Mouse (Mus musculus) megakaryocyte, embryonic 14.5 days (primary cell): Measurements from ENCODE around the gene Arhgef26. TPM values are rescaled to one million over a fixed set of nuclear protein-coding genes. Genes with fewer than 3 reads are reported as not detected.

Experiments
- H3K27me3 ChIP-seq: replicated peaks from 2 replicates; pipeline ENCODE3; 2012; ENCODE audit warnings: inconsistent platforms
- H3K36me3 ChIP-seq: replicated peaks from 2 replicates; pipeline ENCODE3; 2012; ENCODE audit warnings: low read length, inconsistent platforms, mixed read lengths
- H3K4me1 ChIP-seq: 2 replicates; pipeline ENCODE4 v1.6.1; 2012; ENCODE audit warnings: inconsistent platforms
- H3K4me3 ChIP-seq: replicated peaks from 2 replicates; pipeline ENCODE3; 2012; ENCODE audit warnings: moderate library complexity, mild to moderate bottlenecking, inconsistent platforms
- H3K9me3 ChIP-seq: 2 replicates; pipeline ENCODE4 v1.6.1; 2012; ENCODE audit warnings: inconsistent platforms
- FLI1 ChIP-seq: IDR thresholded peaks from 2 replicates; pipeline ENCODE4 v1.6.1; 2012; ENCODE audit warnings: low read length, inconsistent platforms, mixed read lengths
- GATA1 ChIP-seq: IDR thresholded peaks from 3 replicates; pipeline ENCODE4 v1.6.1; 2012; ENCODE audit warnings: mixed read lengths, low read length, inconsistent platforms, borderline replicate concordance
- polyA plus RNA-seq: library from polyadenylated mRNA; stranded (reverse); fragments of >175 nt; gene quantifications from 2 replicates; pipeline ENCODE4 v1.2.3, GENCODE M21; 2012; ENCODE audit warnings: low replicate concordance; ENCODE audit not compliant: insufficient read depth

Arhgef26 gene
- polyA plus RNA-seq, 1 experiment, result not detected

DNA sequence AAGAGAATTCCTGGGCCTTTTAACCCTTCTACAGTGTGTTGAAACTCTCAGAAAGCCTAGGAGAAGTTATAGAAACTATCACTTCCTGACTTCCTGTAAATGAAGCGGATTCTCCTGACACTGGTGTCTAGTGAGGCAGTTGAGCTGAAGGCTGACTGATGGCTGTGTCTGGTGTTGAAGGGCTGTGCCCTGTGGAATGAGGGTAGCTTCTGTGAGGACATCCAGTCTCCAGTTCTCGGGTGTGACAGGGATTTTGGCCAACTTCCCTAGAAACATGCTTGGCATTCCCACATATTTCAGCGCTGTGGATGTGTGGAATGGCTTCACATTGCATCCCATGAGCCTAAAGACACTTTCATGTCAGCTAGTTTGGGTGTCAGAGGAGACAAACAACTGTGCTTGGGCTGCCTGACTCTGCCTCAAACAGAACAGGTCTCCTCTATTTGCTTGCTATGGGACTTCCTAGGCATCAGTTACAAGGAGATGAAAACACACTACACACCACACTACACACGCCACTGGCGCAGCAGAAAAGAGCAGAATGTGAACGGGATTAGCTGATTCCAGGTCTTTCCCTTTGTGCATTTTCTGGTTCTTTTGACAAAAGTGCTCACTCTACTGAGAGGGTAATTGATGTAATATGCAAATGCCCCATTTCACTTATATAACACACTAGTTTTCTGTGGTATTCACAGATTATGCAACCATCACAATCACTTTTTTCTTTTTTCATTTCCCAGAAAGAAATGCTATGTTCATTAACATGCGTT, 66.5 kb downstream of the Arhgef26 start:
- Histone ChIP-seq H3K9me3 (peaks cover 6% of the 10 kb centered on the region; the same call in 1 of the 2 replicates), H3K4me1 (no peaks in the 10 kb centered on the region), H3K27me3 (no peaks in the 10 kb centered on the region), H3K4me3 (no peak overlapping the region), H3K36me3 (no peaks in the 10 kb centered on the region)
- TF ChIP-seq GATA1 (no peak), FLI1 (no peak)

DNA sequence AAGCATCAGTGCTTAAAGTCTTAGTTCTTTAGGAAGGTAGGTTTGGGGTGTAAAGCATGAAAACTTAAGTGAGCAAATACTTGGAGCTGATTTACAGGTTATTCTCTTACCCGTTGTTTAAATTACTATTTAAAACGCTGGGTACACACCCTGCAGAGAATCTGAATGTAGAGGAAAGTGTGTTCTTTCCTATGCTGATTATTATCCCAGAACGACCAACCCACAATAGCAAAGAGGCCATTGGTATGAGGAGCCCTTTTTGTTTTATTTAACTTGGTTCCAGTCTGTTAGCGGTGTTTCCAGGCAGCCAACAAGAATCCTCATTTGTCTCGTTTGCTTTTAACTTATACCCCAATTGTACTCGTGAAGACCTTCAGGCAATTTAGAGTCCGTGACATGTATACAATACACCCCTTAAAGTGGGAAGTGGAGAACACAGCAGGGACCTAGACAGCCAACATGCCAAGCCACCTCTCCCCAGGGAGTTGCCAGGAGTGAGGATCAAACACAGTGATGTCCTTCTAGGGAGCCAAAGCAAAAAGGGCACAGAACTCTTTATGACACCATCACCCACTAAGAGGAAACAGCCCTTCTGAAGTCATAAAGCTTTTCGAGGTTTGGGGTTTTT, 71.5 kb downstream of the Arhgef26 start:
- no peak for TF ChIP-seq GATA1
- peaks cover 6% of the 10 kb centered on the region; the same call in 1 of the 2 replicates for H3K9me3 ChIP-seq
- H3K4me3 ChIP-seq, result no peak overlapping the region
- H3K36me3 ChIP-seq, result no peaks in the 10 kb centered on the region
- H3K4me1 ChIP-seq, result no peaks in the 10 kb centered on the region
- H3K27me3 ChIP-seq, result no peaks in the 10 kb centered on the region

DNA sequence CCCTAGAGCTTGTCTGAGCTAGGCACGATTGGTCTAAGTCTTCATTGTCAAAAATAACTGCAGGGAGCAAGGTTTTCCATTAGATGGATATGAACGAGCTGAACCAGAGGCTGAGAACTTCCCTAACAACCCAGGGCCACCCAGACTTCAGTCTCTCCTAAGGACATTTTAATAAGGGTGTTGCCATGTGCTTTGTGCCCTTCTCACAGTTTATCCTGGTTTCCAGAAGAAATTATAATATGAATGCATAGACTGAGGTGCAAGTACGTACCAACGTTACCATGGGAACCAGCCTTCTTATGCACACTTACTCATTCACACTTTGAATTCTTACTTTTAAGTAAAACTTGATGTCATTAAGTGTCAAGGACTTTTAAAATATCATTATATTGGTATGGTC, 72.3 kb downstream of the Arhgef26 start:
- Histone ChIP-seq H3K9me3 (peaks cover 6% of the 10 kb centered on the region; the same call in 1 of the 2 replicates), H3K4me1 (no peaks in the 10 kb centered on the region), H3K27me3 (no peaks in the 10 kb centered on the region), H3K36me3 (no peaks in the 10 kb centered on the region), H3K4me3 (no peak overlapping the region)
- TF ChIP-seq FLI1 (no peak), GATA1 (no peak)

DNA sequence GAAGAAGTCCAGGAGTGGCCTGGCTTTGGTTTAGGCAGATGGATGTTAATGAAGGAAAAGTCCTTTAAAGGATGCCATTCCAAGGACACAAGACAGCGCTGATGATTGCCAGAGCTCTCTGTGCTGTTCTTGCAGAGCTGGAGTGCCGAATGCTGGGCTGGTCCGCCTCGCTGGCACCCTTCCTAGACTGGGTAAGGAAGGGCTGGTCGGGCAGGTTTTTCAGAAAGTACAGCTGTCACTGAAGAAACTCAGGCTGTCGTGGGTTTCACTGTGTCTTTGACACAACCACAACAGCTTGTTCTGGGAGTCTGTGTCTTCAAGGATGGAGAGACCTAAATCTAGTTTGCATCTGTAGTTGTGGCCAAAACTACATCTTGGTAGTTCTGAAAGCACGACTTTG, 74.6 kb downstream of the Arhgef26 start:
- Histone ChIP-seq H3K27me3 (no peaks in the 10 kb centered on the region), H3K9me3 (peaks cover 11% of the 10 kb centered on the region), H3K4me3 (no peak overlapping the region), H3K4me1 (no peaks in the 10 kb centered on the region), H3K36me3 (no peaks in the 10 kb centered on the region)
- TF ChIP-seq FLI1, result no peak
- no peak for TF ChIP-seq GATA1

DNA sequence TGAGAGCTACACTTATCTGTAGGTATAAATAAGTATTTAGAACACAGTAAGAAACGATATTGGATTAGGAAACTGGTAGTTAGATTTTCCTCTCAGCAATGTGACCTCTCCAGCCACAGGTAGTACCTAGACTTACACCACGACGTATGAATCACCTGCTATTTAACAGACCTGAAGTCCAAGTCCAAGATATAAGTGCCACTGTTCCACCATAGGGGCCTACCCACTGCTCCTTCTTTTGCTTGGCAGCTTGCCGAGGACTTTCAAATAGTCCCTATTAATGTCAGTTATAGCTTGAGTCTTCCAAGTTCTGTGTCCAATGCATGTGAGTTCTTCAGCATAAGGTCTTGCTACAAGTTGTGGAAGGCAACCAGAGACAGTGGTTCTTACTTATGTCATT, 76.8 kb downstream of the Arhgef26 start:
- no peak overlapping the region for H3K4me3 ChIP-seq
- H3K4me1 ChIP-seq, result no peaks in the 10 kb centered on the region
- no peak for TF ChIP-seq FLI1
- TF ChIP-seq GATA1, result no peak
- peaks cover 8% of the 10 kb centered on the region for H3K9me3 ChIP-seq
- H3K27me3 ChIP-seq, result no peaks in the 10 kb centered on the region
- H3K36me3 ChIP-seq, result no peaks in the 10 kb centered on the region

DNA sequence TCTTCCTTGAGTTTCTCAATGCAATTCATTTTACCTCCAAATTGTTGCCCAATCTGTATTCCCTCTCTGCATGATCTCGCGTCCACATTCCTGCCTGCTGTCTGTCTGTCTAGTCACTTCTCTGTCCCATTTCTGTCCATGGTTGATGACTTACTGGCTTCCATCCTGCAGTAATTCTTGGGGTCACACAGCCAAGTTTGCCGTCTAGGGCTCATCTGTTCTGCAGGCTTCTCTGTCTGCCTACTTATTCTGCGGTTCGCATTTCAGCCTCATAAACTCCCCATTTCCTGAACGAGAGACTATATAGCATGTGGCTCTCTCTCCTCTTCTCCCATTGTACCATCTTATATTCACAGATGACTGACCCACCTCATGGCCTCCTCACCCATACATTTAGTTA, 79.3 kb downstream of the Arhgef26 start:
- Histone ChIP-seq H3K36me3 (no peaks in the 10 kb centered on the region), H3K27me3 (no peaks in the 10 kb centered on the region), H3K4me3 (no peak overlapping the region), H3K9me3 (peaks cover 8% of the 10 kb centered on the region), H3K4me1 (no peaks in the 10 kb centered on the region)
- TF ChIP-seq GATA1 (no peak), FLI1 (no peak)

DNA sequence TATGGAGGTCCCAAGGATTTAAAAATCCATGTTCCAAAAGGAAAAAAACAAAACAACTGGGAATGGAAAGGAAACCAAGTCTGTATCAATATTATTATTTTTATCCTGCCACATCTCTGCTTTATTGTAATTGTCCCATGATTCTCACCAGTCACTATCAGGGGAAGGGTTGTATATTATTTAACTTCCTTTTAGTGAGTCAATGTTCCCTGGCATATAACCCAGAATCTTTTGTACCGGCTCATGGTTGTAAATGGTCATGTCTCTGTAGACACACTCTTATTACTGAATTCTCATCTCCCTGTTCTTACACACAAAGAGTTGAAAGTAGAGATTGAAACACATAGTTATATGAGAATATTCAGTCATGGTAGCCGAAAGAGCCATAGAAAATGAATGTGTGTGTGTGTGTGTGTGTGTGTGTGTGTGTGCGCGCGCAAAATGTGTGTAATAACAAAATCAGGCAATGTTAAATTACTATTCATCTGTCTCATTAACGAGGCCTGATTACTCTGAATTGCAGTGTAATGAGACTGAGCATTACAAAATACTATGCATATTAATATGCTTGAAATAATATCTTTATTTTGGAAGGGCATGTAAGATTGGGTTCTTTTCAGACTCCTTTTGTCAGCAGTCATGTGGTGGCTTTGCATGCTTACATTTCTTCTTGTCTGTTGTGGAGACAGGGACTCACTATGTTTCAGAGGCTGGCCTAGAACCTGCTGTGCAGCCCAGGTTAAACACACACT, 80.4 kb downstream of the Arhgef26 start:
- Histone ChIP-seq H3K4me1 (no peaks in the 10 kb centered on the region), H3K36me3 (no peaks in the 10 kb centered on the region), H3K9me3 (peaks cover 8% of the 10 kb centered on the region), H3K27me3 (no peaks in the 10 kb centered on the region), H3K4me3 (no peak overlapping the region)
- TF ChIP-seq GATA1, result no peak
- TF ChIP-seq FLI1, result no peak

DNA sequence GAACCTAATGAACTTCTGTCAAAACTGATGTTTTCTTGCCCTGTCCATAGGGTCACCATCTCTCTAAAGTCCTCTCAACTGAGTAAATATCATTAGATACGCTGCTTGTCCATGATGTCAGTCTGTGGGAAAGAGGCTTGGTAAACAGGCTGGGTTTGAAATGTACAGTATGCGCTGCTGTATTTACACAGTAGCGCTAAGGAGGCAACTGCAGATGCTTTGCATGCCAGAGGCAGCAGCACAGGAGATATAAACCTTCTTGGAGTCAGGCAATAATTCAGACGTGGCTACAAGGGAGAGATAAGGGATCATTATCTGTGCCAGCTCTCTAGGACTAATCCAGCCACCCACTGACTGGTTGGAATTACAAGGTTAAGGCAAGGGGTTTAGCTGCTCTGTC, 95.5 kb downstream of the Arhgef26 start:
- Histone ChIP-seq H3K36me3 (no peaks in the 10 kb centered on the region), H3K4me3 (no peak overlapping the region), H3K9me3 (peaks cover 3% of the 10 kb centered on the region; the same call in 1 of the 2 replicates), H3K4me1 (no peaks in the 10 kb centered on the region), H3K27me3 (no peaks in the 10 kb centered on the region)
- TF ChIP-seq FLI1, result no peak
- no peak for TF ChIP-seq GATA1

DNA sequence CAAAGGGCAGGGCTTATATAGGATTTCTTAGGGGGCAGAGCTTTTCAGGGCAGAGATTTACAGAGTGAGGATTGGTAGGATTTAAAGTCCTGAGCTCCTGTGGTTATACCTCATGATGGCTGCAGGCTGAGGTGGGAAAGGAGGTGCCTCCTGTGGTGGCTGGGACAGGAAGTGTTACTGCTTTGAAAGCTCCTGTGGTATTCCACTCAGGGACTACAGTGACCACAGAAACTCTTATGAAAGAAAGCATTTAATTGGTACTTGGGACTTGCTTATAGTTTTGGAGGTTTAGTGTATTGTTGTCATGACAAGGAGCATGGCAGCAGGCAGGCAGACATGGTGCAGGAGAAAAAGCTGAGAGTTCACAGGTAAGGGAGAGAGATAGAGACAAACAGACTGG, 97.8 kb downstream of the Arhgef26 start:
- no peaks in the 10 kb centered on the region for H3K27me3 ChIP-seq
- H3K4me1 ChIP-seq, result no peaks in the 10 kb centered on the region
- H3K36me3 ChIP-seq, result no peaks in the 10 kb centered on the region
- TF ChIP-seq FLI1 (no peak), GATA1 (no peak)
- no peak overlapping the region for H3K4me3 ChIP-seq
- H3K9me3 ChIP-seq, result peaks cover 3% of the 10 kb centered on the region; the same call in 1 of the 2 replicates

DNA sequence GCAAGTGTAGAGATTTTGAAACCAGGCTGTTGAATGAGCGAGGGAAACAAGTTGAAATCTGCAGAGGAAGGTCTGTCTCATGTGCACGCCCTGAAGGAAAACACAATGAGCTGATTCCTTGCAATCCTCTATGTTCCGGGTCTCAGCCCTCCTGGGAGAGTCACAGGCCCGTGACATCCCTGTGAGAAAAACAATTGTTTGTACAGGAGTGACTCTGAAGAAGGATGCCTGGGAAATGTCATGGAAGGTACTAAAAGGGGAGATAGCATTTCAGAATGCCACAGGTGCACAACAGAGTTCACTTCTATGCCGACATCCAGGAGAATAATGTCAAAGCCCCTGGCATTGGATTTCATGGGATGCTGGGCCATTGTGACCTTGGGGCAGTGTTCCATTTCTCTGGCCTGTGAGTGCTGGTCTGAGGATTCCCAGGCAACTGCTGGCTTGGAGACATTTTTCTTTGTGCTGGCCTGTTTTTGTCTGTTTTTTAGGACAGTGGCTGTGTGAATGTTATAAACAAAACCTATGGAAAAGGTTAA, 102.4 kb downstream of the Arhgef26 start:
- no peak overlapping the region for H3K4me3 ChIP-seq
- no peak for TF ChIP-seq FLI1
- TF ChIP-seq GATA1, result no peak
- H3K4me1 ChIP-seq, result no peaks in the 10 kb centered on the region
- no peaks in the 10 kb centered on the region for H3K9me3 ChIP-seq
- no peaks in the 10 kb centered on the region for H3K36me3 ChIP-seq
- no peaks in the 10 kb centered on the region for H3K27me3 ChIP-seq
